Mouse (Mus musculus) midbrain, embryonic 11.5 days (tissue): ENCODE data around the gene Ppfia2. TPM values are rescaled to one million over a fixed set of nuclear protein-coding genes. Genes with fewer than 3 reads are reported as not detected.

Experiments
- ATAC-seq: fragments of 200-750 bp; cut with Nextera tagmentation; 2 replicates; pipeline ENCODE4 v1.8.0; 2017; ENCODE audit warnings: moderate TSS enrichment, moderate library complexity; ENCODE audit not compliant: low FRiP score
- DNase-seq: peaks from one replicate; pipeline ENCODE4 v3.0.0; 2015; ENCODE audit warnings: low spot score; ENCODE audit errors: missing footprints
- H3K27ac ChIP-seq: fragments of 300-500 bp; sonication (generic); 2 replicates; pipeline ENCODE4 v1.5.1; 2014; ENCODE audit warnings: low read depth, low read length
- H3K27me3 ChIP-seq: fragments of 300-500 bp; sonication (generic); 2 replicates; pipeline ENCODE4 v1.6.1; 2014; ENCODE audit warnings: mild to moderate bottlenecking, low read length, moderate library complexity, mixed read lengths; ENCODE audit not compliant: control insufficient read depth, insufficient read depth
- H3K36me3 ChIP-seq: fragments of 300-500 bp; sonication (generic); 2 replicates; pipeline ENCODE4 v1.6.1; 2014; ENCODE audit warnings: mild to moderate bottlenecking, low read length, moderate library complexity, mixed read lengths; ENCODE audit not compliant: control insufficient read depth, insufficient read depth
- H3K4me1 ChIP-seq: fragments of 300-500 bp; sonication (generic); 2 replicates; pipeline ENCODE4 v1.6.1; 2014; ENCODE audit warnings: low read length; ENCODE audit not compliant: control insufficient read depth, insufficient read depth
- H3K4me2 ChIP-seq: fragments of 300-500 bp; sonication (generic); 2 replicates; pipeline ENCODE4 v1.6.1; 2014; ENCODE audit warnings: mild to moderate bottlenecking, moderate library complexity
- H3K4me3 ChIP-seq: fragments of 300-500 bp; sonication (generic); 2 replicates; pipeline ENCODE4 v1.5.1; 2014; ENCODE audit warnings: low read depth, low read length
- H3K9ac ChIP-seq: fragments of 300-500 bp; sonication (generic); 2 replicates; pipeline ENCODE4 v1.6.1; 2014; ENCODE audit warnings: low read length
- H3K9me3 ChIP-seq: fragments of 300-500 bp; sonication (generic); 2 replicates; pipeline ENCODE4 v1.6.1; 2016; ENCODE audit warnings: low read length; ENCODE audit not compliant: control insufficient read depth
- WGBS: fragments of 180-500 bp; shearing (Covaris S2); extraction: QIAGEN DNeasy Blood & Tissue Kit; methylation state at CpG from one replicate; pipeline ENCODE4 v1.1.7; 2014; 5-methylcytosine and 5-hydroxymethylcytosine counted together
- polyA plus RNA-seq: library from polyadenylated mRNA; unstranded; fragments of >200 nt; fragmentation: Nextera tagmentation; extraction: Ambion mirVana; gene quantifications from 2 replicates; pipeline ENCODE4 v1.2.1, GENCODE M21; 2014

The Ppfia2 gene
- polyA plus RNA-seq, 1 experiment from 2014 or later, result 7.6 TPM

DNA sequence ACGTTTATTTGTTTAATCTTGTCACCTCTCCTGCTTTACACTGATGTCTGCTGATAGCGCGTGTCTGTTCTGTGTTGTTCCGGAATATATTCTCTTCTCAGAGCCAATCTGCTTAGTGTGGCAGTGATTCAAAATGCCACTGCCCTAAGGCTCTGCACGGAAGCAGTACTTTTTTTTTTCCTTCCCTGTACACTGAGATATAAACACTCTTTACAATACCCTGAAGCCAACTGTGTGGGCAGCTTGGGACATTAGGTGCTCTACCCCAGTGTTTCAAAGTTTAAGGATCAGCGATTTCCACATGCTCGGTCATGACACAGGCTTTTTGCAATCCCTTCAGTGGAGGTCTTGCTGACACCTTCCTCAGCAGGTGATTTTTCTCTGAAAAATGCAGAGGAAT, 163.8 kb downstream of the Ppfia2 start:
- WGBS, result 73% methylated on average over 7 of the region's 7 CpGs
- H3K4me2 ChIP-seq, result no peak overlapping the region

DNA sequence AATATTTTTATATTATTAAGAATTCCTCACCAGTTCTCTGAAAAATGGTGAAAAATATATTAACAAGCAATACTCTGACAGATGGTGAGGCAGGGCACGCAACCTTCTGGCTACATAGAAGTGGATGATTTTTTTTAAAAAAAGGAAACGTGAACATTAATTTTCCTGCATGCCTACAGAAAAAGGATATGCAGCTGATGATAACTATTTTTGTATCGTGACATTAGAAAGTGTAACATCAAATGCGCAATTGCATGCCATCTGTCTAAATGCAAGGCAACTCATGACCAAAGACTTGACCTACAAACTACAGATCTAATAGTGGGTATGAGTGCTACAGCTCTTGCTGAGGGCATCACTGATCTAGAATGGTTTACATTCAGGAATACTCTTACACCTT, 182.1 kb downstream of the Ppfia2 start:
- H3K27ac ChIP-seq, result no peak overlapping the region

More for the DNA sequence above, 163.8 kb downstream of the Ppfia2 start:
- H3K9me3 ChIP-seq, result no peaks in the 10 kb centered on the region
- no peaks in the 10 kb centered on the region for H3K27me3 ChIP-seq
- no peak overlapping the region for H3K4me3 ChIP-seq
- no peak overlapping the region for H3K27ac ChIP-seq
- H3K36me3 ChIP-seq, result no peaks in the 10 kb centered on the region
- ATAC-seq (no peak), DNase-seq (no peak)
- H3K4me1 ChIP-seq, result no peaks in the 10 kb centered on the region
- H3K9ac ChIP-seq, result no peak overlapping the region

DNA sequence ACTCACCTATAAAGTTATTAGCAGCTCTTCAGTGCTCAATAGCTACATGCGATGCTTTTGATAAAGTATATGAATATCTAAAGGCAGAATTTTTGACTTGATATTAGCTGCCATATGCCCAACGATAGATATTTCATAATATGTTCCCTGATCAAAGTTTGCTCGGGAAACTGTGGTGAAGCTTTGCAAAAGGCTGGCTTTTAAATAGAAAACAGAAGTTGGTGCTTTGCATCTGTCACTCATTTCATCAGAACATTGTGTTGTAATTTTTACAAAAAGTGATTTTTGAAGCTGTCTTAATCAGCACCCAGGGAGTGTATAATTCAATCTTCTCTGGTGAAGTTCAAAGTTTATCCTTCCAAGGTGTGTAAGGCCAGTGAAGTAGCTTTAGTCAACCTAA, 195.1 kb downstream of the Ppfia2 start:
- no peaks in the 10 kb centered on the region for H3K9me3 ChIP-seq
- H3K4me3 ChIP-seq, result no peak overlapping the region
- H3K4me2 ChIP-seq, result no peak overlapping the region
- no peaks in the 10 kb centered on the region for H3K4me1 ChIP-seq
- H3K36me3 ChIP-seq, result no peaks in the 10 kb centered on the region
- ATAC-seq, result no peak
- no peaks in the 10 kb centered on the region for H3K27me3 ChIP-seq
- DNase-seq, result no peak
- WGBS, result 87% methylated on average over 3 of the region's 3 CpGs
- H3K9ac ChIP-seq, result no peak overlapping the region
- no peak overlapping the region for H3K27ac ChIP-seq

More for the DNA sequence above, 182.1 kb downstream of the Ppfia2 start:
- no peaks in the 10 kb centered on the region for H3K9me3 ChIP-seq
- no peak overlapping the region for H3K9ac ChIP-seq
- H3K4me1 ChIP-seq, result no peaks in the 10 kb centered on the region
- ATAC-seq (no peak), DNase-seq (no peak)
- WGBS, result 94% methylated on average over 4 of the region's 4 CpGs
- no peak overlapping the region for H3K4me2 ChIP-seq
- no peak overlapping the region for H3K4me3 ChIP-seq
- H3K36me3 ChIP-seq, result no peaks in the 10 kb centered on the region
- H3K27me3 ChIP-seq, result no peaks in the 10 kb centered on the region

DNA sequence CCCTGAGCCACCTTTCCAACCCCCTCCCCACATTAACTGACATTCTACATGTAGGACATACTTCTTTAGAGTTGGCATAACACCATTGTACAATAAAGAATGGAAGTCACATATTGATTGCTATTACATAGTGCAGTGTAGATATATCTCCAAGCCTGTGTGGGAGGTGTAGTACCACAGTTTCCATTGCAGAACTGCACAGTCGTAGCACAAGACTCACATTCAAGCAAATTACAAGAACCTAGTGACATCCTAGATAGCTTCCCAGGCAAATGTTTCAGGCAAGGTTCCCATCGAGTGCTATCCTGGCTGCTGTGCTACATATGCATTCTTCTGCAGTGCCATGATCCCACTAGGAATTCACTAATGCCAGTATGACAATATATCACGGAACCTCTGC, 200.0 kb downstream of the Ppfia2 start:
- H3K9ac ChIP-seq, result no peak overlapping the region
- H3K4me3 ChIP-seq, result no peak overlapping the region
- H3K27me3 ChIP-seq, result no peaks in the 10 kb centered on the region
- WGBS, result 86% methylated on average over 3 of the region's 3 CpGs
- H3K27ac ChIP-seq, result no peak overlapping the region
- H3K4me2 ChIP-seq, result no peak overlapping the region
- no peaks in the 10 kb centered on the region for H3K36me3 ChIP-seq
- no peaks in the 10 kb centered on the region for H3K4me1 ChIP-seq
- ATAC-seq, result no peak
- no peak for DNase-seq
- H3K9me3 ChIP-seq, result no peaks in the 10 kb centered on the region

- no peaks in the 10 kb centered on the region for H3K4me1 ChIP-seq
- no peak for ATAC-seq
- H3K9ac ChIP-seq, result no peak overlapping the region
- H3K27me3 ChIP-seq, result no peaks in the 10 kb centered on the region
- DNase-seq, result no peak
- H3K36me3 ChIP-seq, result no peaks in the 10 kb centered on the region
- no peak overlapping the region for H3K4me3 ChIP-seq
- H3K27ac ChIP-seq, result no peak overlapping the region
- H3K4me2 ChIP-seq, result no peak overlapping the region
- 95% methylated on average over 5 of the region's 5 CpGs for WGBS
- H3K9me3 ChIP-seq, result no peaks in the 10 kb centered on the region
Measured at GRCm38 (mm10) chr10:106681395-106681794, 211.3 kb downstream of the Ppfia2 start.

- Histone ChIP-seq H3K27ac (no peak overlapping the region), H3K4me1 (no peaks in the 10 kb centered on the region), H3K27me3 (no peaks in the 10 kb centered on the region), H3K9ac (no peak overlapping the region), H3K4me2 (no peak overlapping the region), H3K4me3 (no peak overlapping the region), H3K9me3 (no peaks in the 10 kb centered on the region), H3K36me3 (no peaks in the 10 kb centered on the region)
- DNase-seq, result no peak
- no peak for ATAC-seq
- WGBS, result 86% methylated on average over 3 of the region's 3 CpGs
Measured at GRCm38 (mm10) chr10:106685519-106685918, 215.4 kb downstream of the Ppfia2 start.

DNA sequence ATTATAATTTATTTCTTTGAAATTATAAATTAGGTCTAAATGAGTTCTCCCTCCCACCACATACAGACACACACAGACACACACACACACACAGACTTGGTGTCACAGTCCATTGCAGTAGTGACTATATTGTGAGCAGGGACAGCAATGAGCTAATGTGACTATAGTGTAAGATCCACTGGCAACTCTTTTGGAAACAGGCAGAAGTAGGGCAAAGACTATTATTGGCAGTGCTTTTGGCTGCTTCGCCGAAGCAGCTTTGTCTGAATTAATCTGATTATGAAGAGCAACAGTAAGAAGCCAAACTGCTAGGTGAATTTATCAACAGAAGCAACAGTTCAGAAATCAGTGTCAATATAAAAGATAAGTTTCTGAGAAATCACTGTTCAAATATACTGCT, 249.8 kb downstream of the Ppfia2 start:
- no peak overlapping the region for H3K27ac ChIP-seq
- H3K36me3 ChIP-seq, result no peaks in the 10 kb centered on the region
- ATAC-seq (no peak), DNase-seq (no peak)
- no peak overlapping the region for H3K4me3 ChIP-seq
- WGBS, result 55% methylated on average over 2 of the region's 2 CpGs
- H3K4me2 ChIP-seq, result no peak overlapping the region
- H3K9ac ChIP-seq, result no peak overlapping the region
- no peaks in the 10 kb centered on the region for H3K27me3 ChIP-seq
- H3K4me1 ChIP-seq, result no peaks in the 10 kb centered on the region
- no peaks in the 10 kb centered on the region for H3K9me3 ChIP-seq

DNA sequence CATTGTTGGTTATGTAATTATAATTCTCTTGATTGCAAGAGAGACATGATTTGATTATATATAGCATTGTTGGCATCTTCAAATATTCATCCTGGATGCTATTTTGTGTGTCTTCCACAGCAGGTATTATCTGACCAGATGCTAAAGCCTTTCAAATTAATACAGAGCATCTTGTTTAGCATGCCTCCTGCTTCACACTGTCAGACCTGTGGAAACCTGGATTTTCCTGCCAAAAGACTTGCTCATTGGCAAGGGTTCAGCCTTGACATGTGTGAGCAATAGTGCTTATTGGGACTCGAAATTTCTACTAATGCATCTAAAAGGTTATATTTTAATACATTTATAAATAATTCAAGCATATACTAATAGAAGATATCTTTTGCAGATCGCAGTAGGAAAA, 262.1 kb downstream of the Ppfia2 start:
- H3K4me2 ChIP-seq, result no peak overlapping the region
- no peak overlapping the region for H3K27ac ChIP-seq
- no peaks in the 10 kb centered on the region for H3K9me3 ChIP-seq
- ATAC-seq, result no peak
- no peaks in the 10 kb centered on the region for H3K36me3 ChIP-seq
- WGBS, result 72% methylated on average over 2 of the region's 2 CpGs
- H3K4me3 ChIP-seq, result no peak overlapping the region
- no peak for DNase-seq
- no peaks in the 10 kb centered on the region for H3K27me3 ChIP-seq
- no peak overlapping the region for H3K9ac ChIP-seq
- no peaks in the 10 kb centered on the region for H3K4me1 ChIP-seq

- Histone ChIP-seq H3K4me3 (no peak overlapping the region), H3K4me2 (no peak overlapping the region), H3K27me3 (no peaks in the 10 kb centered on the region), H3K36me3 (no peaks in the 10 kb centered on the region), H3K9ac (no peak overlapping the region), H3K9me3 (no peaks in the 10 kb centered on the region), H3K4me1 (no peaks in the 10 kb centered on the region), H3K27ac (no peak overlapping the region)
- ATAC-seq, result no peak
- WGBS, result 84% methylated on average over 4 of the region's 4 CpGs
- no peak for DNase-seq
Measured at GRCm38 (mm10) chr10:106736230-106737063, 266.3 kb downstream of the Ppfia2 start.
